Mouse (Mus musculus) spleen, adult 2 months (tissue): ENCODE measurements around the gene Arhgap18.

Source experiments
- CTCF ChIP-seq: fragments of 200-500 bp; IDR thresholded peaks from 2 replicates; pipeline ENCODE4 v1.5.1; 2011; ENCODE audit warnings: mild to moderate bottlenecking, inconsistent platforms; ENCODE audit not compliant: insufficient read depth, insufficient read length, insufficient replicate concordance; ENCODE audit errors: extremely low read depth
- POLR2A ChIP-seq: fragments of 200-500 bp; IDR thresholded peaks from 2 replicates; pipeline ENCODE4 v1.6.1; 2011; ENCODE audit warnings: low read depth, low read length, inconsistent platforms

DNA sequence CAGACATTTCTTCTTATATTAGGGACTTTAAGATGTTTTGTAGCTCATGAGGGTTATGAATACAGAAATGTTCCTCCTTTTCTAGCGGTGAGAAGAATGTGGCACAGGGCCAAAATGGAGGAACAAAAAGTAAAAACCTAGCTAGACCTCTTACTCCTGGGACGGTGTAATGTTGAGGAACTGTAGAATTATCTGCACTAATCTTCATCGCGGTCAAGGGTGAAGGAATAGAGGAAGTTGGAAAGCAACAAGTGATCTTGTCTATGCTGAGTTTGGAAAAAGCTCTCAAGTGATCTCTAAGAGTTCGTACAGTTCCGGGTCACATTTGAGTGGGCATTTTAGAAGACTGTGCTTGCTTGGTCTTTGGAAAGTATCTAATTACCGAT, 44.1 kb downstream of the Arhgap18 start:
- no peak for TF ChIP-seq CTCF
- TF ChIP-seq POLR2A: no peak
